Mouse (Mus musculus) cerebellum, postnatal 10 days (tissue): ENCODE measurements at regions not wholly inside any gene's neighbourhood (a gene's known extent, or its start where the extent isn't known, plus 50 kb on each side); places are given as distances from the start of the nearest gene placed in this dataset.
A peak's percentile ranks its signal among the peaks of the same experiment; 100 is the strongest.

ENCODE experiments used
- DNase-seq, 2 experiments: peaks; one replicate each; pipeline ENCODE4 v3.0.0; 2021; ENCODE audit warnings: mixed read lengths in 2 of 2

- no peak for DNase-seq
Measured at GRCm38 (mm10) chr12:70590456-70591050, 137.7 kb downstream of the Tmx1 start.

- DNase-seq = peak; percentile 31 to 40
Measured at GRCm38 (mm10) chr12:70592821-70593220, 139.9 kb downstream of the Tmx1 start.

DNA sequence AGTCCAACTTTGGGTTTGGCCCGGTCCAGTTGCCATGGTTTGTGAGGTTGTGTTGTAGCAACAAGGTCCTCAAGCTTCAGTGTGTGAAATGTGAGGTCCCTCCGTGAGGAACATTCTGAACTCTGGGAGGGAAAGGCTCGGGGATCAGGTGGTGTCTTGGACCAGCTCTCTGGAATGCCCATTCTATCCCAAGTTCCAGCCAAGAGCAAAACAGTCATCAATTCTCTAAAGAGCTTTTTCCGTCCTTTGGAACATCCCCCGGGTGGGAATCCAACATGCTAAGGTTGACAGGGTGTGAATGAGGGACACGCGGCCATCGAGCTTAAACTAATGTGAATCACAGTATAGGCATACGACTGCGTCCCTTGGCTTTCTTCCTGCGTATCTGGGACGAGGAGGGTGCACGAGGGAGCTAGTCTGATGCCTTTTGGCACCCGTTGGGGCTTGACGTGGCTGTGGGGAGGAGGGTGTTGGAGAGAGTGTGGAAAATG lies 145.4 kb downstream of the Tmx1 start:
- DNase-seq = peak; percentile 40 to 55

DNA sequence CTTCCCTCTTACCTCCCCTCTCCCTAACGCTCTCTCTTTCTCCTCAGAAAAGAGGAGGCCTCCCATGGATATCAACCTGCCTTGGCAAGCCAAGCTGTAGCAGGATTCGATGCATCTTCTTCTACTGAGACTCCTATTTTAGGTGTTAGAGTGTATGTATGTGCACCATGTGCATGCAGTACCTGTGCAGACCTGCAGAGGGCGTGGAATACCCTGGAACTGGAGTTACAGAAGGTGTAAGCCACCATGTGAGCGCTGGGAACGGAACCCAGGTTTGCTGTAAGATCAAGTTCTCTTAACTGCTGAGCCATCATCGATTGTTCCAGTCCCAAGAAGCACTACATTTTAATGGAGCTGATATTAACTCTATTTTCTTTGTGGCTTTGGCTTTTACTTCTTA lies 146.8 kb downstream of the Tmx1 start:
- DNase-seq = no peak

DNA sequence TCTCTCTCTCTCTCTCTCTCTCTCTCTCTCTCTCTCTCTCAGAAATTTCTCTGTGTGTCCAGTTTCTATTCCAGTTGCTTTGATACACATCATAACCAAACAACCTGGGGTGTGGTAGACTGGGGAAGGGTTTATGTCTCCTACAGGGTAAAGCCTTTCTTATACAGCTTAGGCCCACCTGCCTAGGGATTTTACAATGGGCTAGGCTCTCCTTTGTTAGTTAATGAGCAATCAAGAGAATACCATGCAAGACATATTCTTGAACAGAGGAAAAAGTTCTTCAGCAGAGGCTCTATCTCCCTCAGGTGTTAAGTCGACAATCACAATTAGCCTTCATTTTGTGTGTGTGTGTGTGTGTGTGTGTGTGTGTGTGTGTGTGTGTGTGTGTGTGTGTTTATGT lies 151.0 kb downstream of the Tmx1 start:
- no peak for DNase-seq

- DNase-seq = no peak
Measured at GRCm38 (mm10) chr12:70608672-70609071, 155.8 kb downstream of the Tmx1 start.

DNA sequence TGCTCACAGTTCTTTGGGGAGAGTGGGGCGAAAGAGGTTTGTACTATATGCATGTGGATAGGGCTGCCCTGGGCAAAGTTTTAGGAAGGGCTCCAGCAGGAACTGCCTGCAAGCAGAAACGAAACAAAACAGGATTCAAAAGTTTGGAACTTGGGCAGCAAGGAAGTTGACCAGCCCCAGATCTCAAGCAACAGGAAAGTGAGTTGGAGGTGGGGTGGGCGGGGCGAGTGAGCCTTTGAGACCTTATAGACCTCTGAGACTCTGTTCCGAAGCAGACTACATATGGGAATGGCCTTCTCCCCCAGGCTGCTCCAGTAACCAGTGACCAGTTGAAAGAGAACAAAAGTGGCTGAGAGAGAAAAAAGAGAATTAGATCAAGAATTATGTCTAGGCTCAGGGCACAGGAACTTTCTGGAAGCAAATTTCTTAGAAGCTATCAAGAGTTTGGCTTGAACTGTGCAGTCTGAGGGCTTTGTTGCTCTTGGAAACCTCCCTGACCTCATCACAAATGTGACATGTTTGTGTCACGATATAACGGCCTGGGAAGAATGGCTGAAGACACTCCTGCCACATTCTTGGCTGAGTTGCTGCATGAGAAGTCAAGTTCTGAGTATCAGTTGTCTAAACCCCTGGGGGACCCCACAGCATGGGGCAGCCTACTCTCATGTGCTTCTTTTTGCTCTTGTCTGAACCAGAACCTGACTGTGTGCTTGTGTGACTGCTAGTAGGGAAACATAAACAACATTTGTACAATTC lies 156.4 kb downstream of the Tmx1 start:
- DNase-seq = no peak

GRCm38 (mm10) chr12:70611891-70612290 lies 159.0 kb downstream of the Tmx1 start:
- no peak for DNase-seq

DNA sequence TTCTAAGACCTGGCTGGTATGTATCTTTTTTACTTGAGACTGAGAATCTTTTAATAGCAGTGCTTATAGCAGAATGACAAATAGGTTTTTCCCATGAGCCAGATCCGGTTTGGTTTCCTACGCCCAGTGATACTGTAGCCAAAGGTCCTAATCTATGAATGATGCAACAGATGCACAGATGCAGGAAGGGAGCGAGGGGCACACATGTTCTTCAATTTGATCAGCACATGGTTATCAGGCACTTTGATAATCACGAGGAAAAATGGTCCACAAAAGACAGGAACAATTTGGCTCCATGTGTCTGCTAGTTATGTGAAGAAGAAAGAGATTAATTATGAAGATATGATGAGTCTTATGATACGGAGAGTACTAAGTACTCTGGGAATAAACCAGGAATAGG lies 160.3 kb downstream of the Tmx1 start:
- DNase-seq = no peak

DNA sequence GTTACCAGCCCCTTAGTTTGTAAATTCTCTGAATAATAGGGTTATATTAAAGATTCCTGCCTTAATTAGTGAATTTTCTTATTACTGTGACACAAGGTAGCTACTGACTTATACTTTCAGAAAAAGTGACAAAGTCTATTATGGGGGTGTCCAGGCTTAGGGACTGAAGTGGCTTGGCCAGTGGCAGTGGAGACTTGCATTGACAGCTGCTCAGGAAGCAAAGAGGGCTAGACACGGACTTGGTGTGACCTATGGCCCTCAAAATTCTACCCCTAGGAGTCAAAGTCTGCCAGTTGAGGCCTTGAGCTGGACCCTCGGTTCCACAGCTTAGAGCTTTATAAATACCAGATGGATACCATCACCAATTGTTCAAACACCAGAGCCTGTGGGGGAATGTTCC lies 161.2 kb downstream of the Tmx1 start:
- no peak for DNase-seq

DNA sequence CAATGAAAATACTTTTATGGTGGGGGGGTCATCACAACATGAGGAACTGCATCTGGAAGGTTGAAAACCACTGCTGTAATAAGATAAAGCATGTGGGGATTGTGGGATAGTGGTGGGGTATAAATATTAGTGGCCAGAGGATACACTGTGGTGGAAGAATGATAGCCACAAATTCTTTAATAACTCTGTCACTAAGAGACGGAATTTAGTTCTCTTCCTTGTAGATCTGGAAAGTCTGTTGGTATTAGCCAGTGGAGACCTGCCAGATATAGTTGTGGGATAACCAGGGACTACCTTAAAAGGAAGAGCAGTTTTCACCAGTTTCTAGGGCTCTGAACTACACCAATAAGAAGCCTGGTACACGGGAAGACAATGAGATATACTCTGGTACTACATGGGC lies 161.8 kb downstream of the Tmx1 start:
- DNase-seq = no peak

- no peak for DNase-seq
Measured at GRCm38 (mm10) chr12:70615123-70615522, 162.2 kb downstream of the Tmx1 start.

- no peak for DNase-seq
Measured at GRCm38 (mm10) chr12:70616049-70616448, 163.2 kb downstream of the Tmx1 start.

- DNase-seq = no peak
Measured at GRCm38 (mm10) chr12:70616487-70616886, 163.6 kb downstream of the Tmx1 start.

- no peak for DNase-seq
Measured at GRCm38 (mm10) chr12:70617024-70617423, 164.1 kb downstream of the Tmx1 start.

GRCm38 (mm10) chr12:70617979-70618378 lies 165.1 kb downstream of the Tmx1 start:
- DNase-seq = no peak

DNA sequence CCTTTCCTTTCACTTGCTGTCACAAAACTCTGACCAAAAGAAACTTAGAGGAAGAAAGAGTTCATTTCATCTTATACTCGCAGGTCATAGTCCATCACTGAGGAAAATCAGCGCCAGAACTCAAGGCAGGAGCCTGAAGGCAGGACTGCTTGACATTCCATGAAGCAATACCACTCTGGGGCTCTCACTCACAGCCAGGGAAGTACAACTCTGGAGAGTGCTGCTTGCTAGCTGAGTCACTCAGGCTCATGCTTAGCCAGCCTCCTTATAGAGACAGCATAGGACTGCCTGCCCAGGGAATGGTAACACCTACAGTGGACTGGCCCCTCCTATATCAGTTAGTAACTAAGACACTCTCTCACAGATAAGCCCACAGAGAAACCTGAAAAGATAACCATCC lies 166.5 kb downstream of the Tmx1 start:
- DNase-seq = no peak

GRCm38 (mm10) chr12:70622019-70622418 lies 169.1 kb downstream of the Tmx1 start:
- no peak for DNase-seq

- peak; percentile 40 to 55 for DNase-seq
Measured at GRCm38 (mm10) chr12:70624298-70624980, 171.5 kb downstream of the Tmx1 start.

DNA sequence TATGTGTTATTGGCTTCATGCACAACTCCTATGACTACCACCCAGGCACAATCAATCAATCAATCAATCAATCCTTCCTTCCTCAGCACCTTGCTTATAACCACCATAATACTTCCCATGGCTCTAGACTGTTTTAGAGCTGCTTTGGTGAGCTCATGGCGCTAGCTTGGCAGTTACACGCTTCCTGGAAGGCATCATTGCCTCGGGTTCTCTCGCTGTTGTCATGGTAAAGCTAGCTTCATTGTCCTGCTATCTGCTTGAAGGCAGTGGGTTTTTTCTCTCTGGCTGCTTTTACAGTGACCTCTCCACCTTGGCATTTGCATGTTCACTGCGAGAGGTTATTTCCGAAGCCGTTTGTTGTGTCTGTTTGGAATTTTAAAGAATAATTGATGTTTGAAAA lies 174.7 kb downstream of the Tmx1 start:
- no peak for DNase-seq

GRCm38 (mm10) chr12:70628384-70629365 lies 175.8 kb downstream of the Tmx1 start:
- peak in 1 of 2 experiments; percentile 32 for DNase-seq

- peak in 1 of 2 experiments; percentile 24 for DNase-seq
Measured at GRCm38 (mm10) chr12:70629371-70629770, 176.5 kb downstream of the Tmx1 start.

DNA sequence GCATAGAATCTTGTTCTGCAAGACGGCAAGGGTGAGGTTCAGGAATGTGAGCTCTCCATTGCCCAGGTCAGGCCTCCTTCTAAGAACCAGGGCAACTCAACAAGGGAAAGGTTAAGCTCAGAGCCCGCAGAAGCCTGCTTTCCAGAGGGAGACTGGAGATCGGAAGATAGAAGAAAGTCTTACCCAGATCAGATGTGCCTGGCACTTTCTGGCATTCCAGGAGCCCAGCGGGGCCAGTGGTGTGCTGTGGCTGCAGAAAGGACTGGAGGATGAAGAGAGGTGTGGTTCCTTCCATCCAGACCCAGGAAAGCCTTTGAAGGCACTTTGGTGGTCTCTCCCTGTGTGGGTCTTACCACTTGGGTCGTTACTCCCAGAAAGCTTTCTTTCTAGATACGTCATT lies 178.4 kb downstream of the Tmx1 start:
- no peak for DNase-seq
